Mouse (Mus musculus) heart, embryonic 13.5 days (tissue): ENCODE data around the gene Xpr1. TPM values are rescaled to one million over a fixed set of nuclear protein-coding genes. Genes with fewer than 3 reads are reported as not detected.

ENCODE experiments used
- ATAC-seq: fragments of 200-750 bp; cut with Nextera tagmentation; 2 replicates; pipeline ENCODE4 v1.8.0; 2017; ENCODE audit warnings: moderate TSS enrichment; ENCODE audit not compliant: insufficient number of reproducible peaks, low FRiP score, low TSS enrichment; ENCODE audit errors: extremely low read depth
- H3K27ac ChIP-seq: fragments of 300-500 bp; sonication (generic); replicated peaks from 2 replicates; pipeline ENCODE4 v1.5.1; 2015; ENCODE audit warnings: moderate library complexity, mild to moderate bottlenecking, inconsistent platforms
- H3K27me3 ChIP-seq: fragments of 300-500 bp; sonication (generic); replicated peaks from 2 replicates; pipeline ENCODE4 v1.6.1; 2015; ENCODE audit warnings: mild to moderate bottlenecking, inconsistent platforms
- H3K36me3 ChIP-seq: fragments of 300-500 bp; sonication (generic); 2 replicates; pipeline ENCODE4 v1.6.1; 2015; ENCODE audit warnings: mild to moderate bottlenecking, inconsistent platforms
- H3K4me1 ChIP-seq: fragments of 300-500 bp; sonication (generic); 2 replicates; pipeline ENCODE4 v1.6.1; 2015; ENCODE audit warnings: inconsistent platforms
- H3K4me2 ChIP-seq: fragments of 300-500 bp; sonication (generic); 2 replicates; pipeline ENCODE4 v1.6.1; 2015; ENCODE audit warnings: inconsistent platforms, mild to moderate bottlenecking, moderate library complexity
- H3K4me3 ChIP-seq: fragments of 300-500 bp; sonication (generic); 2 replicates; pipeline ENCODE4 v1.5.1; 2015; ENCODE audit warnings: moderate library complexity, mild to moderate bottlenecking, inconsistent platforms
- H3K9ac ChIP-seq: fragments of 300-500 bp; sonication (generic); 2 replicates; pipeline ENCODE4 v1.6.1; 2015; ENCODE audit warnings: inconsistent platforms, mild to moderate bottlenecking, moderate library complexity
- H3K9me3 ChIP-seq: fragments of 300-500 bp; sonication (generic); 2 replicates; pipeline ENCODE4 v1.6.1; 2016; ENCODE audit warnings: inconsistent platforms
- WGBS: fragments of 180-500 bp; shearing (Covaris S2); methylation state at CpG from one replicate; pipeline ENCODE4 v1.1.7; 2015; ENCODE audit warnings: mixed read lengths; 5-methylcytosine and 5-hydroxymethylcytosine counted together
- polyA plus RNA-seq: library from polyadenylated mRNA; unstranded; fragments of >200 nt; fragmentation: Nextera tagmentation; extraction: Ambion mirVana; gene quantifications from 2 replicates; pipeline ENCODE4 v1.2.1, GENCODE M21; 2015

The Xpr1 gene
- polyA plus RNA-seq, 1 experiment from 2014 or later: 9.5 TPM

DNA sequence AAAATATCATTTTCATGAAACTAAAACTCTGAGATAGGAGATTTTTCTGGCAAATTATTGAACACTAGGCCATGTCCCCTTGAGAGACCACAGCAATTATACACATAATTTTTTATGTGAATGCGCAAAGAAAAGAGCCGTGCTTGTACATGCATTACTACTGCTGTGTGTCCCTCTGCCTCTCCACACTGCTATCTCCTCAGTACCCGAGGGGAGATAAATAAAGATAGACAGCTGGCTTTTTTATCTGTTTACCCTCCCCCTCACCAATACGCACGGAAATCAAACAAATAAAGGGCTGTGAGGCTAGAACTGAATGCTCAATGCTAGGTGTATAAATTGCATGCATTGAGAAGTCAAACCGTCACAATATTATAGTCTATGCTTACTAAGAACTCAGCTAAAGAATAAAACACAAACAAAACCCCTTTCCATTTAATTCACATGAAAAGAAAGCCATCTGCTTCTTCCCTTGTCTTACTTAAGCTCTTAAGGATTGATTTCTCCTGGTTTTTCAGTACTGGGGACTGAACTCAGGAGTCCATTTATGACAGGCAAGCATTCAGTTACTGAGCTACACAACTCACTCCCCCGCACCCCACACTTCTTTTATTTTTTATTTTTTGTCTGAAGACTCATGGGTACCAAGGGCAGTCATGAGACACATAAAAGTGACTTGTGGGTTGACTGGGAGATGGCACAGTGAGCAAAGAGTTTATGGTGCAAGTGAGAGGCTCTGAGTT, 97.0 kb downstream of the Xpr1 start:
- H3K4me3 ChIP-seq: no peak overlapping the region
- no peak for ATAC-seq
- H3K27ac ChIP-seq: no peak overlapping the region
- H3K9me3 ChIP-seq: no peaks in the 10 kb centered on the region
- no peaks in the 10 kb centered on the region for H3K27me3 ChIP-seq
- 53% methylated on average over 7 of the region's 7 CpGs for WGBS
- no peak overlapping the region for H3K9ac ChIP-seq
- peaks cover 10% of the 10 kb centered on the region; the same call in 1 of the 2 replicates for H3K36me3 ChIP-seq
- no peak overlapping the region for H3K4me2 ChIP-seq
- H3K4me1 ChIP-seq: no peaks in the 10 kb centered on the region

DNA sequence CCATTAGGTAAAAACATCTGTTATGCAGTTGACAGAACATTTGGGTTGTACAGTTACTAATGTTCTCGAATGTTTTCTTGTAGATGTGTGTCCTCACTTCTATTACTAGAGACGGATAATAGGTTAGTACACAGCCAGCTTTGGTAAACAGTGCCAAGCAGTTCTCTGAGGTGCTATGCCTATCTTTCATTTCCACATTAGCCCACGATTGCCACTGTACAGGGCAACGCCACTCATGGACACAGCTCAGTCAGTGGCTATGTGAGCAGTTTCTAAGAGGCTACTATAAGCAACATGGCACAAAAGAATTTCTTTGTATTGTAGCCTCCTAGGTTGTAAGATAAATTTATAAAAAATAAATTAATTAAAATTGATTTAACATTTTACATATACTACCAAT, 97.7 kb downstream of the Xpr1 start:
- H3K9ac ChIP-seq: no peak overlapping the region
- no peak overlapping the region for H3K27ac ChIP-seq
- no peak overlapping the region for H3K4me3 ChIP-seq
- H3K4me2 ChIP-seq: no peak overlapping the region
- no peaks in the 10 kb centered on the region for H3K27me3 ChIP-seq
- no peaks in the 10 kb centered on the region for H3K4me1 ChIP-seq
- H3K9me3 ChIP-seq: no peaks in the 10 kb centered on the region
- peaks cover 10% of the 10 kb centered on the region; the same call in 1 of the 2 replicates for H3K36me3 ChIP-seq
- no peak for ATAC-seq
- WGBS: 78% methylated on average over 4 of the region's 4 CpGs

DNA sequence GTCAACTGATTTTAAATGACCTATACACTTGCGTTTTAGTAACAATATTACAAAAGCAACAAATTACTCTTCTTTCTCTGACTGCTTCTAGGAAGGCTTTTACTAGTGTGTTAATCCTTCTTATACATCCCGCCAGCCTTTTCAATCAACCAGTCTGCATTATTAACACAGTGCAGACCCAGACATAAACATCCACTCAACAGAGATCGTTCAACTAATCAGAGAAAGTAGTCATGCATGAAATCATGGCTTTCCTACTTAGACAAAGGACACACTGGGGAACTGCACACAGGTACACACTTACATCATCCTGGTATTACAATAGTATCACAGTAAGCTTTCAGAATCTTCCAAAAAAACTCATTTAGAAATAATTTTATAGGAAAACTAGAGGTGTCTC, 105.5 kb downstream of the Xpr1 start:
- H3K9me3 ChIP-seq: no peaks in the 10 kb centered on the region
- no peak for ATAC-seq
- H3K27ac ChIP-seq: no peak overlapping the region
- no peak overlapping the region for H3K9ac ChIP-seq
- H3K4me2 ChIP-seq: no peak overlapping the region
- no peaks in the 10 kb centered on the region for H3K27me3 ChIP-seq
- no peak overlapping the region for H3K4me3 ChIP-seq
- H3K36me3 ChIP-seq: peaks cover 35% of the 10 kb centered on the region
- 78% methylated on average over 3 of the region's 3 CpGs for WGBS
- H3K4me1 ChIP-seq: no peaks in the 10 kb centered on the region

DNA sequence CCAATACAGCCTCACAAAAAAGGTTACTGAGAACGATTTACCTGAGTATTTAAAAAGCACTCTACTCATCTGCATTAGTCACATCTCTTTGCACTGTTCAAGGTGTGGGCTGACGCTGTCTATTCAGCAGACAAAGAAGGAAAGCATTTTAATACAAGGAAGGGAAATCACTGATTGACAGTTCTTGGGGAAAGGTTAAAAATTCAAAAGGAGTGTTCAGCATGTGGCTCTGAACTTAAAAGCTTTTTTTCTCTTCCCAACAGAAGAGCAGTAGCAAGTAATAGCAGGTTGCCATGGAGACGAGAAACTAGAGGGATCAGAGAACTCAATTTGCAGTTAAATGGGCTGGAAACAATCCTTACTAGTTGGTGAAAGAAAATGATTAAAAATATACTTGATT, 110.3 kb downstream of the Xpr1 start:
- no peak for ATAC-seq
- 74% methylated on average over 3 of the region's 3 CpGs for WGBS
- no peaks in the 10 kb centered on the region for H3K9me3 ChIP-seq
- H3K4me3 ChIP-seq: no peak overlapping the region
- no peak overlapping the region for H3K27ac ChIP-seq
- H3K9ac ChIP-seq: no peak overlapping the region
- H3K27me3 ChIP-seq: no peaks in the 10 kb centered on the region
- peaks cover 28% of the 10 kb centered on the region for H3K36me3 ChIP-seq
- H3K4me2 ChIP-seq: no peak overlapping the region
- no peaks in the 10 kb centered on the region for H3K4me1 ChIP-seq

DNA sequence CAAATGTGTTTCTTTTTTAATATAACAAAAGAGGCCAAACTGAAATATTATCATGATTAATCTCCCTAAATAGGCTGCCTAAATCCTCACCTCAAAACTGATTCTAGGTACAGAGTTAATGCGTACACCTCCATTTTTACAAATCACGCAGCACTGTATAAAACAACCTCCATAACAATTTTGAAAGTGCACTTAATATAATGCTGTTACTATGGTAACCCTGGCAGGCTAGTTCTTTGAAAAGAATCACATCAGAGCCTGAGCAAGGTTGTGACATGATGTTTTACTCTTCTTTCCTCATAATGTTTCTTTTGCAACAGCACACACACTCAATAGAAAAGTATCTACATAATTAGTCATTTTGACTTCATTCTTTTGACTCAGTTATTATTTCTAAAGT, 113.8 kb downstream of the Xpr1 start:
- Histone ChIP-seq H3K4me2 (no peak overlapping the region), H3K27me3 (no peaks in the 10 kb centered on the region), H3K4me1 (no peaks in the 10 kb centered on the region), H3K36me3 (peaks cover 20% of the 10 kb centered on the region), H3K27ac (no peak overlapping the region), H3K9ac (no peak overlapping the region), H3K9me3 (no peaks in the 10 kb centered on the region), H3K4me3 (no peak overlapping the region)
- 95% methylated on average over 2 of the region's 2 CpGs for WGBS
- no peak for ATAC-seq

DNA sequence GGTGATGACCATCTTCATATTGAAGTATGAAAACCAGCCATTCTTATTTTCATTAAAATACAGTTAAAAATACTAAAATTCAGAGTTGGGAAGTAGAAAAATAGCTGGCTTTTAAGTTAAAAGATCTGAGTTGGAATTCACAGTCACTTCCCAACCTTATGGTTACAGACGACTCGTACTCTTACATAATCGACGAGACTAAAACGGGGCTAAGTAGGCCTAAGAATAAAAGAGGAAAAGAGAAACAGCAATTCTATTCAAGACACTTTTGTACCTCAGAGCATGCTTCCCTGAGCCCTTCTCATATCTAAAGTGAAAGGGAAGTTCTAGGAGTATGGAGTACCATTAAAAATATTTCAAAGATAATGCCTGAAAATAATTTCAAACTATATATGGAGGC, 119.6 kb downstream of the Xpr1 start:
- peaks cover 4% of the 10 kb centered on the region; the same call in 1 of the 2 replicates for H3K36me3 ChIP-seq
- no peak overlapping the region for H3K9ac ChIP-seq
- H3K4me2 ChIP-seq: no peak overlapping the region
- H3K4me1 ChIP-seq: no peaks in the 10 kb centered on the region
- H3K9me3 ChIP-seq: no peaks in the 10 kb centered on the region
- no peak overlapping the region for H3K27ac ChIP-seq
- ATAC-seq: no peak
- WGBS: 90% methylated on average over 5 of the region's 5 CpGs
- no peak overlapping the region for H3K4me3 ChIP-seq
- H3K27me3 ChIP-seq: no peaks in the 10 kb centered on the region

DNA sequence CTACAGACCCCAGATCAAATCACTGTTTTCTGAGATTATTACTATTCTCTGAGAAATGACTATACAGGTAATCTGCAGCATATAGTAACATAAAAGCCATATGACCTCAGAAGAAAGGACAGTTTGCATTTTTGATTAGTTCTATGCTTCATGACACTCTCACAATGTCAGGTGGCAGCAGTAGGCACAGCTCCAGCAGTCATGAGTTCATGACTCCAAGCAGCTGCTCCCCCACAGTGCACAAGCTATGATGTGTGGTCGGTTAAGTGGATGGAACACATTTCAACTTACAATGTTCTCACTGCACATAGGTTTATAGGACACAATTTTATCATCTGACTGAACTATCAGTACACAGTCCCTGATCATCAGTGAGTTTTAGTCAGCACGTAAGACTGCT, 120.0 kb downstream of the Xpr1 start:
- Histone ChIP-seq H3K36me3 (peaks cover 4% of the 10 kb centered on the region; the same call in 1 of the 2 replicates), H3K27me3 (no peaks in the 10 kb centered on the region), H3K4me1 (no peaks in the 10 kb centered on the region), H3K27ac (no peak overlapping the region), H3K4me2 (no peak overlapping the region), H3K4me3 (no peak overlapping the region), H3K9me3 (no peaks in the 10 kb centered on the region), H3K9ac (no peak overlapping the region)
- no peak for ATAC-seq
- 89% methylated on average over 2 of the region's 2 CpGs for WGBS

DNA sequence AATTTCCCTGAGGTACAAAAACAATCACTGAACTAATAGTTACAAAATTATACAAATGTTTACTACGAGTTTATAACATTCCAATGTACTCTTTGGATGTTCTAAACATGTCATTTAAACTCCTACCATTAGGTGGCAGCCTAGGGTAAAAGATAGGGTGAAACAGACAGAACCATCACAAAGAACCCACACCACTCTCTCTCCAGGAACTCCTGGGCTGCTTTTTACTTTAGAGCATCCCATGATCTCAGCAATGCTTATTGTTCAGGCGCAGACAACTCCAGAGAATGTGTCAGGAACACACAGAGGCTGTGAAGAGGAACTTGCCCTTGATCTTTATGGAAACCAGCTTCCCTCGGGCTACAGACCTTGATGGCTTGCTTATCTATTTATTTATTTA, 123.8 kb downstream of the Xpr1 start:
- Histone ChIP-seq H3K4me3 (no peak overlapping the region), H3K27me3 (no peaks in the 10 kb centered on the region), H3K4me1 (no peaks in the 10 kb centered on the region), H3K27ac (no peak overlapping the region), H3K4me2 (0 out of 2 replicates have a peak overlapping the region, but pooled peaks have one; percentile 28), H3K9ac (no peak overlapping the region), H3K36me3 (peaks cover 25% of the 10 kb centered on the region), H3K9me3 (0 out of 2 replicates have a peak, but pooled peaks cover 3% of the 10 kb centered on the region)
- WGBS: 14% methylated on average over 3 of the region's 3 CpGs
- no peak for ATAC-seq

DNA sequence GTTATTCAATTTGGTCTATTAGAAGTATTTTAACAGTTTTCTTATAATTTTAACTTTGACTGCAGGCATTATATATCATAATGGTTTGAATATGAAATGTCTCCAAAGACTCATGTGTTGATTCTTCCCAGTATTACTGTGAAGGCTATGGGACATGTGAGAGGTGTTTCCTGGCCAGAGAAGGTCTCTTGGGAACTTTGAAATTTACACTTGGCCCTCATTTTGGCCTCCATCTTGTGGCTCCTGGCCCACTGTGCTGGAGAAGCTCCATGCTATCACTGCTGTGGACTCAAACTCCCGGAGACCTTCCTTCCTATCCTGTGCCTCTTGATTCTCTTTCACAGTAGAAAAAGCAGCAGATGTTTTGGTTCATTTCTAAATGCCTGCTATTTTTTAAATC, 127.8 kb downstream of the Xpr1 start:
- H3K27me3 ChIP-seq: no peaks in the 10 kb centered on the region
- H3K9ac ChIP-seq: no peak overlapping the region
- H3K27ac ChIP-seq: no peak overlapping the region
- H3K4me2 ChIP-seq: no peak overlapping the region
- no peak overlapping the region for H3K4me3 ChIP-seq
- H3K9me3 ChIP-seq: 0 out of 2 replicates have a peak, but pooled peaks cover 3% of the 10 kb centered on the region
- no peaks in the 10 kb centered on the region for H3K4me1 ChIP-seq
- no peak for ATAC-seq
- 79% methylated on average over 1 of the region's 1 CpGs for WGBS
- peaks cover 50% of the 10 kb centered on the region for H3K36me3 ChIP-seq

DNA sequence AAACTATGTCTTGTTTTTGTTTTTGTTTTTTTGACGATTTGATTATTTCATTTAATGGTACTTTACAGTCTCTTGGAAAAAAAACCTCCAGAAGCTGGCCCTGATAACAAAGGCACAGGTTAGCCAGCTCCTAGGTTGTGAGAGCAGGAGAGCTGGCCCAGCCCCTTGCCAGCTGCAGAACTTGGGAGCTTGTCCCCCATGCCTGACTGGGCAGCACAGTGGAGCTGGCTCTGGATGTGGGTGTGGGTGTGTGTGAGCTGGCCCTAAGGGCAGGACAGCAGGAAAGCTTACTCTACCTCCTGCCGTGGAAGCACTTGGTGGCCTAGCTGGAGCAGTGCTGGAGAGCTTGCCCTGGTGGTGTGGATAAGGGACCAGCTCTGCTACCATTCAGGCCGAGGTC, 129.2 kb downstream of the Xpr1 start:
- H3K9ac ChIP-seq: no peak overlapping the region
- H3K36me3 ChIP-seq: peaks cover 53% of the 10 kb centered on the region
- 62% methylated on average over 3 of the region's 3 CpGs for WGBS
- H3K4me1 ChIP-seq: no peaks in the 10 kb centered on the region
- no peaks in the 10 kb centered on the region for H3K27me3 ChIP-seq
- 0 out of 2 replicates have a peak, but pooled peaks cover 3% of the 10 kb centered on the region for H3K9me3 ChIP-seq
- no peak overlapping the region for H3K27ac ChIP-seq
- ATAC-seq: no peak
- no peak overlapping the region for H3K4me2 ChIP-seq
- H3K4me3 ChIP-seq: no peak overlapping the region

DNA sequence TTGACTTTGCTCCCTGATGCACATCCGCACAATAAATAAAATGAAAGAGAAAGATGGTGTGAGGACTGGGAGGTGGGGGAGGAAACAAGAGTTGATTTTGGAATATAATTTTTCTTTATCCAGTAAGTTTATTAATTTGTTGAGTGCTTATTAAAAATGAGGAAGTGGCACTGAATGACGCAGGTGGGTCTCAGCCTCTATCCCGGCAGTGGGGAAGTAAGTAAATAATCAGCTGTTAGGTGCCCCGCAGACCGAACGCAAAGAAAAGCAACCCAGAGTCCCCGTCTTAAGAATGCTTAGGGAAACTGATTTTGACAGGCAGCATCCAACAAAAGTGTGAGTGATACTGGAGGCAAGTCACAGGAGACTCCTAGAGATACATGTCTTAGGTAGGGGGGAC, 133.4 kb downstream of the Xpr1 start:
- 88% methylated on average over 7 of the region's 7 CpGs for WGBS
- Histone ChIP-seq H3K27ac (no peak overlapping the region), H3K4me1 (no peaks in the 10 kb centered on the region), H3K27me3 (no peaks in the 10 kb centered on the region), H3K36me3 (peaks cover 64% of the 10 kb centered on the region), H3K4me3 (no peak overlapping the region), H3K9ac (no peak overlapping the region), H3K9me3 (no peaks in the 10 kb centered on the region), H3K4me2 (no peak overlapping the region)
- no peak for ATAC-seq
